Mouse (Mus musculus) neural tube, embryonic 15.5 days (tissue): Measurements from ENCODE around the gene Dlgap1. TPM values are rescaled to one million over a fixed set of nuclear protein-coding genes. Genes with fewer than 3 reads are reported as not detected.
A peak's percentile ranks its signal among the peaks of the same experiment; 100 is the strongest.

ENCODE experiments used
- ATAC-seq: fragments of 200-750 bp; cut with Nextera tagmentation; 2 replicates; pipeline ENCODE4 v1.8.0; 2017; ENCODE audit warnings: mild to moderate bottlenecking, moderate TSS enrichment, moderate library complexity; ENCODE audit not compliant: low FRiP score
- H3K27ac ChIP-seq: fragments of 300-500 bp; sonication (generic); replicated peaks from 2 replicates; pipeline ENCODE4 v1.5.1; 2015; ENCODE audit warnings: mild to moderate bottlenecking, inconsistent platforms
- H3K27me3 ChIP-seq: fragments of 300-500 bp; sonication (generic); replicated peaks from 2 replicates; pipeline ENCODE4 v1.6.1; 2015; ENCODE audit warnings: inconsistent platforms
- H3K36me3 ChIP-seq: fragments of 300-500 bp; sonication (generic); 2 replicates; pipeline ENCODE4 v1.6.1; 2015; ENCODE audit warnings: inconsistent platforms
- H3K4me1 ChIP-seq: fragments of 300-500 bp; sonication (generic); 2 replicates; pipeline ENCODE4 v1.6.1; 2015; ENCODE audit warnings: inconsistent platforms
- H3K4me2 ChIP-seq: fragments of 300-500 bp; sonication (generic); 2 replicates; pipeline ENCODE4 v1.6.1; 2015; ENCODE audit warnings: inconsistent platforms, mild to moderate bottlenecking, moderate library complexity
- H3K4me3 ChIP-seq: fragments of 300-500 bp; sonication (generic); replicated peaks from 2 replicates; pipeline ENCODE4 v1.5.1; 2015; ENCODE audit warnings: mild to moderate bottlenecking, inconsistent platforms
- H3K9ac ChIP-seq: fragments of 300-500 bp; sonication (generic); replicated peaks from 2 replicates; pipeline ENCODE4 v1.6.1; 2015; ENCODE audit warnings: mild to moderate bottlenecking, inconsistent platforms
- H3K9me3 ChIP-seq: fragments of 300-500 bp; sonication (generic); replicated peaks from 2 replicates; pipeline ENCODE4 v1.6.1; 2016; ENCODE audit warnings: inconsistent platforms
- WGBS: fragments of 180-500 bp; shearing (Covaris S2); methylation state at CpG from one replicate; pipeline ENCODE4 v1.1.7; 2015; ENCODE audit warnings: mixed read lengths; 5-methylcytosine and 5-hydroxymethylcytosine counted together
- polyA plus RNA-seq: library from polyadenylated mRNA; unstranded; fragments of >200 nt; fragmentation: Nextera tagmentation; extraction: Ambion mirVana; gene quantifications from 2 replicates; pipeline ENCODE4 v1.2.1, GENCODE M21; 2015

Gene Dlgap1
- polyA plus RNA-seq, 1 experiment from 2014 or later = 42.6 TPM

DNA sequence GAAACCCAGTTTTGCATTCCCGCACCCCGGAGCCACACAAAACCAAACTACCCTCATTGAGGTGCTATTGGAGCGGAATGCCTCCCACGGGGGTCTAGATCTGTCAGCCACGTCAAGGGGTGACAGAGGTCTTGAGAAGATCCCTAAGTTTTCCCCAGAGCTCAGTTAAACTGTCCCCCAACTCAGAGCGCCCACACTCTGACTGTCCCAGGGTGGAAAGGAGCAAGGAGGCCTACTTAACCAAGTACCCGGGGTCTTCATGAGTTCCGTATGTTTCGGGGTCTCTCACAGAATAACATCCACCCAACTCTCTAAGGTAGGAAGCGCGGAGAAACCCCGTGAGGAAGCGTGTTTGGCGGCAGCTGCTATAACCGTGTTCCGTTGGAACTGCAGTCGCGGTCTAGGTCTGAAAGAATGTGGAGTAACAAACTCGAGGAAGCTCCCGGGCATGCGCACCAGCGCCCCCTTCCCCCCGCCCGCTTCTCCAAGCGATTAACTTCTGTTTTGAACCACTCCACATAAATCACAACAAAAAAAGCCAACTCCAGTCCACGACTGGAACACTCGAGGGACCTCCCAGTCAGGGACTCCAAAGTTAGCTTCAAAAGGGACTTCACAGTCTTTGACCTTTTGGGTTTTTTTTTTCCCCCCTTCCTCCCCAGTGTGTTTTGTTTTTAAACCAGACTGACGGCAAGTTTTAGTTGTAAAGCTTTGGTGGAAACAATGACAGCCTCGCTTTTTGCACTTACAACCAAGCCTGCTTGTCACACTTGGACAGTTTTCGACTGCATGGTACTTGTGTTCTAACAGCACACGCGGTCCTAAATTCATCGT, 880.7 kb downstream of the Dlgap1 start:
- H3K27me3 ChIP-seq = peaks cover 21% of the 10 kb centered on the region

DNA sequence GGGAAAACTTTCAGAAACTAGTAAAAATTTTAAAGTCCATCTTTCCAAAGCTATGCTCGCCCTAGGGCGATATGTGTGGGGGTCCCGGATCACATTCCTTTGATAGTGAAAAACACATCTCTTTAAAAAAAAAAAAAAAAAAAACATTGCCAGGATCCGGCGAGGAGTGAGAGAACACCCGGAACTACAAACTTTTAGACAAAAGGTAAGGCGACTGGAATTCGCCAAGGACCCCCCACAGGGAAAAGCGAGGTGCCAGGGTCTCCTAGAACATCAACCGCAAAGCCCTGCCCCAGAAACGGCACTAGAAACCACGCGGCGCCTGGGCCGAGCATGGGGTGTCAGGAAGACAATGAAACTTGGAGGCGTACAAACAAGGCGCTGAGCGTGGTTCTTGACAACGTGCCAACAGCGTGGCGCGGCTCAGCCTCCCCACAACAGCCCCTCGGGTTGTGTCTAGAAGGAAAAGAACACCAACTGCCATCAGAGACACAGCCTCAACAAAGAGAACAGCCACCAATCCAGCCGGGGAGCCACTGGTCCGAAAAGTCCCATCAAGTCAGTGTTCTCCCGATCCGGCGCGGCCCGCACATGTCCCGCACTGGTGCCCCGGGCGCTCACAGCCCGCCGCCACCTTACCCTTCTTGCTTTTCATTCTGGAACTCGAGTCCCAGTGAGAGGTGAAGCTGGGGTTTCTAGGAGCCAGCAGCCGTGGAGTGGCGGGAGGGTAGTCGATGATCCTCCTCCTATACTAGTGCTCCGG, 881.5 kb downstream of the Dlgap1 start:
- peak overlapping the region; percentile 89 for H3K27ac ChIP-seq
- no peak for ATAC-seq
- peaks cover 56% of the 10 kb centered on the region for H3K4me1 ChIP-seq
- peak overlapping the region; percentile 56 for H3K4me3 ChIP-seq
- H3K36me3 ChIP-seq = no peaks in the 10 kb centered on the region
- no peaks in the 10 kb centered on the region for H3K9me3 ChIP-seq
- peaks cover 21% of the 10 kb centered on the region for H3K27me3 ChIP-seq
- H3K4me2 ChIP-seq = peak overlapping the region; percentile 98
- under 1% methylated on average over 40 of the region's 40 CpGs for WGBS
- peak overlapping the region; percentile 51 for H3K9ac ChIP-seq

More for the DNA sequence above, 880.7 kb downstream of the Dlgap1 start:
- peak overlapping the region; percentile 56 for H3K4me3 ChIP-seq
- peaks cover 63% of the 10 kb centered on the region for H3K4me1 ChIP-seq
- H3K9ac ChIP-seq = peak overlapping the region; percentile 51
- WGBS = under 1% methylated on average over 33 of the region's 33 CpGs
- H3K27ac ChIP-seq = peak overlapping the region; percentile 89
- peak overlapping the region; percentile 98 for H3K4me2 ChIP-seq
- no peak for ATAC-seq
- no peaks in the 10 kb centered on the region for H3K9me3 ChIP-seq
- no peaks in the 10 kb centered on the region for H3K36me3 ChIP-seq

DNA sequence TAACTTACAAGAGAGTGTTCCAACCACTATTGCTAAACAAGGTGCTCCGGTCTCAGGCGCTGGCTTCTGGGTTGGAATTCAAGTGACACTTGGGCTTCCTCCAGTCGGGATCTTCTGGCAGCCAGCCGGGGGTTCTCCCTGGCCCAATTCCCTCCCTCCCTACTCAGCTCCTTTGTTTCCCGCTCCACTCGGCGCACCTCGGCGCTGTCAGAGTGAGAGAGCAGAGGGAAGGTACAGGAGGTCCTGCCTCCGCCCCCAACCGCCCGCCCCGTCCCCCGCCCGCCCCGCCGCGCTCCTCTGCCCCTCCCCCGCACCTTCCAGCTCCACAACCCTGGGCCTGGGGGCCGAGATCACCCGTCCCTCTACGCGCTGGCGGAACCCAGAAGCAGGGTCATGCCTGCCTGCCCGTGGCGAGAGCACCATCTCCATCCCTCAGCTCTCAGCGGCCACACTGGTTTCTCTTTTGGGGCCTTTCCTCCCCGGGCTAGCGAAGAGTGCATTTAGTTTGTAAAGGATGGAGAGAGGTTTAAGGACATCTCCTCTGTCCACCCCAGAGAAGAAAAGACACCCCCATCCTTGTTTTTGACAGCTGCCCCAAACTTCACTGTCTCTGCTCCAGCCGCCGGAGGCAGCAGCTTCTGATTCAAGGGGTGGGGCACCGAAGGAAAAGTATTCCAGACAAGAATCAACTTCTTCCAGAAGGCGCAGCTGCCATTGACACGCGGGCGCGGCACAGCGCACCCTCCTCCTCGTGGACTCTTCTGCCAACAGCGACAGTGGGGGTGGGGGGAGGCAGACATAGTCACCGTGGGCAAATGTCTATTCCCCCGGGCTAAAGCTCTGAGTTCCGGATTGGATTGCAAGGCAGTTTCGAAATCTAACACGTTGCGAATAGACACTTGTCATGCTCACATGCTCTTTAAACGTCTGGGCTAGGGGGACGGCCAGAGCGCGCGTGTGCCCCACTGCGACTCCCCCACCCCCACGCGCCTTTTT, 882.4 kb downstream of the Dlgap1 start:
- WGBS = under 1% methylated on average over 54 of the region's 54 CpGs
- Histone ChIP-seq H3K36me3 (no peaks in the 10 kb centered on the region), H3K4me3 (peak overlapping the region; percentile 56), H3K9ac (peak overlapping the region; percentile 71), H3K27ac (peak overlapping the region; percentile 89), H3K27me3 (peaks cover 21% of the 10 kb centered on the region), H3K4me1 (peaks cover 56% of the 10 kb centered on the region), H3K9me3 (no peaks in the 10 kb centered on the region), H3K4me2 (peak overlapping the region; percentile 98)
- peak; percentile 25; the same call in 1 of the 2 replicates for ATAC-seq

DNA sequence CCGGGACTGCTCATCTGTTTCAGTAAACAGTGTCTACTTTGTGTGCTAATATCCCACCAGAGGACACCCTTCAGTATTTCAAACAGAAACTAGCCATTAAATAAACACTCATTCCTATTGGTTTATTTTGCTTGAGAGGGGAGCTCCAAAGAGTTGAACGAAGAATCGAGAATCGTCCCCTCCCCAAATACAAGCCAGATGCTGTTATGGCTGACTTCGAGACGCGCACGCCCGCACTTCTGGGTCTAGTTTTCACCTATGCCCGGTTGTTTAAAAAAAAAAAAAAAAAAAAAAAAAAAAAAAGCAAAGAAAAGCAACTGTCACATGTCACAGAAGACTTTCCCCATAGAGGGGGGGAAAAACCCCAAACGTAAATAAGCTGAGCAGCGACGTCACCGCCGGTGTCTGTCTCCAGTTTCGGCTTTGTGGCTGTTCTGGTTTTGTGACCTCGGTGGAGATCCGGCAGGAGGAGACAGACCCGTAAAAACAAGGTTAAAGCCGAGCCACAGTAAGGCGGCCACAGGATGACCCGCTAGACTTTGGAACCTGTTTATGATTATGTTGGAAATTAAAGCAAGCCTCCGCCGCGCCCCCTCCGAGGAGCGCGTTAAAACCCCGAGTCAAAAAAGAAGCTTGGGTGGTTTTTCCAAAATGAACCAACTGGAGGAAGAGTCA, 883.3 kb downstream of the Dlgap1 start:
- H3K4me2 ChIP-seq = peak overlapping the region; percentile 98
- no peaks in the 10 kb centered on the region for H3K36me3 ChIP-seq
- peak overlapping the region; percentile 71 for H3K9ac ChIP-seq
- peaks cover 21% of the 10 kb centered on the region for H3K27me3 ChIP-seq
- H3K27ac ChIP-seq = peak overlapping the region; percentile 89
- no peaks in the 10 kb centered on the region for H3K9me3 ChIP-seq
- no peak for ATAC-seq
- H3K4me1 ChIP-seq = peaks cover 56% of the 10 kb centered on the region
- WGBS = 0% methylated on average over 29 of the region's 29 CpGs
- H3K4me3 ChIP-seq = peak overlapping the region; percentile 56

DNA sequence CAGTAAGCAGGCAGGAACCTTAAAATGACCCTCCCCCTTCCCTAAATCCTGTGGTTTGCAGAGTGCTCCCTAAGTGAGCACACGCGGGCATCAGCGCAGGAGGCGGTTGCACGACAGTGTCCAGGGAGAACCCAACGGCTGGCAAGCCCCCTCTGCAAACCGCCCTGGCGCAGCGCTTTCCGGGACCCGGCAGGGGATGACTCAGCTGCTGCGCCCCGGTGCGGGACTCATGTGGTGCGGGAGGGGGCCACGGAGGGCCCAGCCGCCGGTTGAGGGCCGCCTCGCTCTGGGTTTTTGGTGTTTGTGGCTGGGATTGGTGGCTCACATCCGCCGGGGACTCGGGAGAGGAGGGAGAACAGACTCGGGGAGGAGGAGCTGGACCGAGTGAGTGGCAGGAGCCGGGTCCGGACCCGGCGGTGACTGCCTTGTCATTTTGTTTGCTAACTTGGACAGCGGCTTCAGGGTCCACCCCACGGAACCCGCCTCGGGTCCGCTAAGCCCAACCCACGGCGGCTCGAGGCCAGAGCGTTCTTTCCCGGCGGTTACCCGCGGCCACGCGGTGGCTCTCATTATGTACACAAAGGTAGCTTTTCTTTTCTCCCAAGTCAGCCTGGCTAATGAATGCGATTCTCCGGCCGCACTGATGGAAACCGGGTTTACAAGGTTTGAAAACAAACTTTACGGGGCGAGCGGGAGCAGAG, 884.0 kb downstream of the Dlgap1 start:
- peak; percentile 67 for ATAC-seq
- Histone ChIP-seq H3K27ac (peak overlapping the region; percentile 89), H3K9ac (peak overlapping the region; percentile 71), H3K4me1 (peaks cover 56% of the 10 kb centered on the region), H3K27me3 (peaks cover 21% of the 10 kb centered on the region), H3K36me3 (no peaks in the 10 kb centered on the region), H3K4me3 (peak overlapping the region; percentile 56), H3K4me2 (peak overlapping the region; percentile 98), H3K9me3 (no peaks in the 10 kb centered on the region)
- under 1% methylated on average over 51 of the region's 51 CpGs for WGBS

DNA sequence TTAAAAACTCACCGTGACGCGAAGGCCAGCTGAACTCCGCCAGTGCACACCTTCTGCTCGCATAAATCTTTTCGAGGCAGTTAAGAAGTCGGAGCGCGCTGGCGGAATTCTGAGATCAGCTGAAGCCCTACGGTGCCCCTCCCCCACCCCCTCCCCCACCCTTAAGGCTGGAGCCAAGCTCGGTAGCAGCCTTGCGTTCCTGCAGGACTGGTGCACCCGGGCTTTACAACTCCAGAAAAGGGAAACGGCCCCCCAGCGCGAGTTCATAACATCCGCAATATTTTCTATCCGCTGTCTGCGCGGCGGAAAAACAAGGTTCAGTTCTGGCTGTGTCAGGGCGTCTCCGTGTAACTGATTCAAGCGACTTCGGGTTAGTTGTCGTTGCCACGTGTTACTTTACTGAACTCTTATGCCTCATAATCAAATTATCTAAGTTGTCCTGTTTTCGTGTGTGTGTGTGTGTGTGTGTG, 884.6 kb downstream of the Dlgap1 start, which contains the start of gene Tgif1:
TSS of gene Tgif1 (minus strand) at position 111 of the 470 bp plus-strand sequence.
- peak within 1 kb of the TSS; percentile 98 for H3K4me2 ChIP-seq
- peak within 1 kb of the TSS; percentile 89 for H3K27ac ChIP-seq
- 1% methylated on average over 28 of the region's 29 CpGs for WGBS
- H3K9ac ChIP-seq = peak within 1 kb of the TSS; percentile 71
- peaks cover 54% of the 10 kb centered on the region for H3K4me1 ChIP-seq
- ATAC-seq = peak; percentile 33; the same call in 1 of the 2 replicates
- H3K4me3 ChIP-seq = peak within 1 kb of the TSS; percentile 56
- no peaks in the 10 kb centered on the region for H3K9me3 ChIP-seq
- H3K36me3 ChIP-seq = no peaks in the 10 kb centered on the region
- H3K27me3 ChIP-seq = peaks cover 21% of the 10 kb centered on the region

DNA sequence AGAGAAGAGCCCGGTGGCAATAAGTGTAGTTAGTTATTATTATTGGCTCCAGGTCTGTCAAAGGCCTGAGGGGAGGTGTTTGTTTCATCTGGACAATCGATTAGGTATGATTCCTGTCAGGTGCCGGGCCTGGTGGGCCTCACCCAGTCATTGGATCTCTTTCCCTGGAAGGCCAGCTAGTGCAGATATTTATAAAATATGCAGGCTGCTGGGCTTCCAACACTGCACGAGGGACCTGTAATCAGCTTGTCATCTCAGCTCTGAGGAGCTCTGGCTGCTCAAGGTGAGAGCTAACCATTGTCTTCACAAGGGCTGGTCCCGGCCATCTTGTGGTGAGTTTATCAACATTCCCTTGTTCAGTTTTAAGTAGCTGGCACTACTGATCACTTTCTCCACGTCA, 885.1 kb downstream of the Dlgap1 start:
- Histone ChIP-seq H3K9me3 (no peaks in the 10 kb centered on the region), H3K36me3 (no peaks in the 10 kb centered on the region), H3K4me2 (peak overlapping the region; percentile 98), H3K27ac (peak overlapping the region; percentile 89; the same call in 1 of the 2 replicates), H3K27me3 (peaks cover 19% of the 10 kb centered on the region), H3K4me1 (peaks cover 49% of the 10 kb centered on the region), H3K9ac (no peak overlapping the region), H3K4me3 (peak overlapping the region; percentile 56)
- WGBS = 27% methylated on average over 6 of the region's 6 CpGs
- no peak for ATAC-seq

DNA sequence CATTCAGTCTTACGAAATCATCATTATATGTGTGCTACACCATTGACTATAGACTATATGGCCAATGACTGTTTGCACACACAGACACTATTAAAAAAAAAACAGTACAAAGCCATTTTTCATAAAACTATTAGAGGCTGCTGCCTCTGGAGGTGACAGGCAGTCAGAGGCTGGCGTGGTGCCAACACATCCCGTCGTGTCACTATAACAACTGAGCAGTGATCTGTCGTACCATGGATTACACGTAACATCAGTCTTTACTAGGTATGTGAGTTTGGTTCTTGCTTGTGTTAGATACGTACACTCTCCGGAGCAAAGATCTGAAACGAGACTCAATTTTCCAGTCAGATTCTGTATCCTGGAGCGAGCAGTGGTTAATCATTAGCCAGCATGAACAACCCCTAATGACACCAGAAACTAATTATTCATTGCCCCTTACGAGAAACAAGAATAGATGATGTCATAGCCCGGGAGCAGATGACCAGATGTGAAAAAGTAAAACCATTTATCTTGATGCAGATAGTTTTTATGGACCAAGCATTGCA, 888.1 kb downstream of the Dlgap1 start:
- Histone ChIP-seq H3K36me3 (no peaks in the 10 kb centered on the region), H3K4me2 (no peak overlapping the region), H3K27ac (no peak overlapping the region), H3K4me1 (peaks cover 21% of the 10 kb centered on the region), H3K4me3 (no peak overlapping the region), H3K9ac (no peak overlapping the region), H3K9me3 (no peaks in the 10 kb centered on the region), H3K27me3 (peaks cover 4% of the 10 kb centered on the region; the same call in 1 of the 2 replicates)
- no peak for ATAC-seq
- WGBS = 34% methylated on average over 12 of the region's 12 CpGs

DNA sequence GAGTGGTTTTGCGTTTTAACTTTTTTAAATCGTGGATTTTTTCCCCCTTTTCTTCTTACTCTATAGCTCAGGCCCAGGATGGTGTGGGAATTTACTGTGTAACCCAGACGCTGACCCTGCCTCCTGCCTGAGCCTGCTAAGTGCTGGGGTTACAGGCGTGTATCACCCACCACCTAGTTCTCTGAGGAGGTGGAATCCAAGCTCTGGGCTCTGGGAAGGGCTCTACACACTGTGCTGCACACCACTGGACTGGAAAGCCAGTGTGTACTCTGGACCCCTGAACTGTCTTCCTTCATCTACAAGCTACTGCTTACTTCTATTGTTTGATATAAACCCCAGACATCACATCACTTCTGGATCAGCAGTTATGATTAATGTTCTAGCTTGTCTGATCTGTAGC, 889.9 kb downstream of the Dlgap1 start:
- no peak for ATAC-seq
- no peaks in the 10 kb centered on the region for H3K36me3 ChIP-seq
- H3K9me3 ChIP-seq = no peaks in the 10 kb centered on the region
- H3K4me1 ChIP-seq = peaks cover 3% of the 10 kb centered on the region
- H3K4me3 ChIP-seq = no peak overlapping the region
- H3K4me2 ChIP-seq = no peak overlapping the region
- WGBS = 81% methylated on average over 4 of the region's 4 CpGs
- no peak overlapping the region for H3K27ac ChIP-seq
- H3K9ac ChIP-seq = no peak overlapping the region
- H3K27me3 ChIP-seq = peaks cover 3% of the 10 kb centered on the region; the same call in 1 of the 2 replicates

DNA sequence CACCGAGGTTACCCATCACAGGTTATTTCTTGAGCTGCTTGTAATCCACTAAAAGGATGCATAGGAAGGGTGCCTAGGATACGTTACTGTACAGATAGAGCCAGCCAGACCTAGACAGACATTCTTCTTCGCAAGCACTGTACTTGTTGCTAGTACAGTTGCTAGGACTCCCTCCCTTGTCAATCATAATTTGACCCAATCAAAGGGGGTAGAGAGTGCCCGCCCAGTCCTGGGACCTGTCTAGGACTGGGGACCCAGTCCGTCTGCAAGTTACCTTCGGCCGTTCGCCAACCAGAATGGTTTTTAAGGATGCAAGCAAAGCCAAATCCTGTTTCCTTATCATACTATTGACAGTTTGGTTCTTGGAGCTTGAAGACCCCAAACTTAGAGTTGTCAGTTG, 895.2 kb downstream of the Dlgap1 start:
- Histone ChIP-seq H3K4me2 (no peak overlapping the region), H3K9me3 (no peaks in the 10 kb centered on the region), H3K4me1 (no peaks in the 10 kb centered on the region), H3K27me3 (no peaks in the 10 kb centered on the region), H3K36me3 (no peaks in the 10 kb centered on the region), H3K4me3 (no peak overlapping the region), H3K9ac (no peak overlapping the region), H3K27ac (no peak overlapping the region)
- no peak for ATAC-seq
- WGBS = 98% methylated on average over 8 of the region's 8 CpGs
